Mouse (Mus musculus) gonadal fat pad, adult 2 months (tissue): ENCODE measurements around the gene Npl. TPM values are rescaled to one million over a fixed set of nuclear protein-coding genes. Genes with fewer than 3 reads are reported as not detected.

Source experiments
- DNase-seq: peaks from one replicate; pipeline ENCODE4 v3.0.0-alpha.2; 2012; ENCODE audit warnings: low read depth
- polyA plus RNA-seq: library from polyadenylated mRNA; depleted of rRNA; stranded (reverse); fragments of >200 nt; gene quantifications from 2 replicates; pipeline ENCODE4 v1.2.3, GENCODE M21; 2012; rRNA removed

The Npl gene
- polyA plus RNA-seq: 13.2 and 19.9 TPM in 2 replicates

DNA sequence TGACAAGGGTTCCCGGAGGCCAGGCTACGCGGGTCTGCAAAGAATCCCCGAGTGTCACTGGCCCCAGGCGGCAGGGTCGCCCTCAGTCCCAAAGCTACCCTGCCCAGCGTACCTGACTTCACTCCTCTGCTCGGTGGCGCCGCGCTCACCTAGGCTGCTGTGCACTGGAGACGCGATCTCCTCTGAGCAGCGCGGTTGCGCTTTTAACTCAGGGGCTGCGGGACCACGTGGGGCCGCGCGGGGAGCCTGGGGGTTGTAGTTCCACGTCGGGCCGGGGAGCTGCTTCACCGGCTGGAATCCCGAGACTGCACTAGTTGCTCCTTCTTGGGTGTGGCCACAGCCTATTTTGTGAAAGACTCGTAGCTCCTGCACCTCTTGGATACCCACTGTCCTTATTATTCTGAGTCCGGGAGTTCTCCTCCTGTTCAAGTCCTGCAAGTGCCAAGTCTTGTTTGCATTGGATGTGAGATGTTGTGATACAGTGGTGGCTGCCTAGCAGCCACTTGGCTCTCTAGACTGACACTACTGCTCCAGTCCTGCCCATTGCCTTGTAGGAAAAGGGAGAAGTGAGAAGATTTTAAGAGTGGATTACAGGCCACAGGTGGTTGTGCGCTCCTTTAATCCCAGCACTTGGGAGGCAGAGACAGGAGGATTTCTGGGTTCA, at the start of gene Npl:
Gene Npl (minus strand): TSS at position 510 of the 664 bp plus-strand sequence.
- no peak for DNase-seq

- DNase-seq: no peak
Measured at GRCm38 (mm10) chr1:153599302-153600045, 49.6 kb upstream of the Npl start.

- DNase-seq: no peak
Measured at GRCm38 (mm10) chr1:153598773-153599172, 48.9 kb upstream of the Npl start.

GRCm38 (mm10) chr1:153593678-153594077, 43.8 kb upstream of the Npl start:
- DNase-seq: no peak

DNA sequence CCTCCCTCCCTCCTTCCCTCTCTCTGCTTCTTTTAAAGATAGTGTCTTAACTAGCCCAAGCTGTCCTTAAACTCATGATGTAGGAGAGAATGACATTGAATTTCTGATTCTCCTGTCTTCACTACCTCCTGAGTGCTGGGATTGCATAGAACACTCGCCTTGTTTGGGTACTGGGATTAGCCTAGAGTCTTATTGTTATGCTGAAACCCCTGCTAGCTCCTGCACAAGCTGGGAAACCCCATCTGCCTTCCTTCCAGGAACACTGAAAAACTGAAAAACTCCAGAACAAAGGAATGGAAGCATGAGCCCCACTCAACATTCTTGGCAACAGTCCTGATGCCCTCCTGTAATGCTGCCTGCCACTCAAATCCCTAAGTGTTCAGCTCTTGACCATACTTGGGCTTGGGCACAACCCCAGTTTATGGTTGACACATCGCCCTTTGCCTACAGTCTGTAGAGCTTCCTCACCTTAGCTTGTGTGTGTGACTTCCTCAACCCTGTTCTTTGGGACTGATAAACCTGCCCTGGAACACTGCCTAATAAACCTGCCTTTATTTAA, 40.4 kb upstream of the Npl start:
- DNase-seq: no peak

GRCm38 (mm10) chr1:153587956-153588355, 38.1 kb upstream of the Npl start:
- no peak for DNase-seq

DNA sequence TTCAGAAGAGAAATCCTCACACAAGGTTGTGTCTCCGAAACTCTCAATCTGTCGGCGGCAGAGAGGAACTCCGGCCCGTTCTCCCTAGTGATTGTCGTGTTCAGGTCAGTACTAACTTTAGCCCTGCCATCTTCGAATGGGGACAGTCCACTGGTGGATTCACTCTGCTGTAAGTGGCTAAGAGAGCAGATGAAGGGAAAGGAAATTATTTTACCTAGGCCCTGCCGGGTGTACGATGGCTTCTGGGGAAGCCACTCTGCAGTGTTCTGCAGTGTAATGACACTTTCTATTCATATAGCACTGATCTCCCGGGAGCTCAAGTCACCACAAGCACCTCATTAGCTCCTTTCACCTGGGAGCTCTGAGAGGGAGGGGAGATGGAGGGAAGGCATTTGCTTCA, 37.0 kb upstream of the Npl start:
- no peak for DNase-seq

DNA sequence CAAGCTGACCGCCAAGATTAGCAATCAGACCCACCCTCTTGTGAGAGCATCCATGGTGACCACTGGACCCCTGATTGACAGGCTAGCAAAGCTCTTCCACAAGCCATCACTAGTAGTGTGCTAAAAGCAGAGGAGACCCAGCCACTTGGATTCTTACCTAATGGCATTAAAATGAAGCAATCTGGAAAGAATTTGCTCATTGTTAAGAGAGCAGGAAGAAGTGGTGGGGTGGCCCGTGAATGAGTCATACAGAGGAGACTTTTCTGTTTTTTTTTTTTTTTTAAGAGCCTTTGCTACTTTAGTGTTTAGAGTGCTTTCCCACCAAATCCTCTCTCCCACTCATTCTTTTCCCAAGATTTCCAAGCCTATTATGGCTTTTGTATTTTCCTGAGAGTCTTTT, 35.9 kb upstream of the Npl start:
- no peak for DNase-seq

DNA sequence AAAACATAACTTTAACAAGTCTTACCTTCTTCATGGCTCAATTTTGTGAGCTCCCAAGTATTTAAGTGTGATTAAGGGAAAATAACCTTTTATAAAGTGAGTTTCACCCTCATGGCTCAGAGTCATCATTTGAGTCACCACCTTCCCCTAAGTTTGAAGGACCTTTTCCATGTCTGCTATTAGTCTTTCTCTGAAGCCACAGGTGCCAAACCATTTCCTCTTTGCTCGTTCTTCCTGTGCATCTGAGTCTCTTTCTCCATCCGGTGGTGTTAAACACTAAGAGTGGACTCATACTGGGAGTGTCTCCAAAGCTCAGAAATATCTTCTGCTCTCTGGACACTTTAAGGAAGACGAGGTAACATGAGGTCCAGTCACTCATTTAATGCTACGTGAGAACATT, 33.3 kb upstream of the Npl start:
- DNase-seq: no peak

- no peak for DNase-seq
Measured at GRCm38 (mm10) chr1:153574730-153575129, 24.9 kb upstream of the Npl start.

DNA sequence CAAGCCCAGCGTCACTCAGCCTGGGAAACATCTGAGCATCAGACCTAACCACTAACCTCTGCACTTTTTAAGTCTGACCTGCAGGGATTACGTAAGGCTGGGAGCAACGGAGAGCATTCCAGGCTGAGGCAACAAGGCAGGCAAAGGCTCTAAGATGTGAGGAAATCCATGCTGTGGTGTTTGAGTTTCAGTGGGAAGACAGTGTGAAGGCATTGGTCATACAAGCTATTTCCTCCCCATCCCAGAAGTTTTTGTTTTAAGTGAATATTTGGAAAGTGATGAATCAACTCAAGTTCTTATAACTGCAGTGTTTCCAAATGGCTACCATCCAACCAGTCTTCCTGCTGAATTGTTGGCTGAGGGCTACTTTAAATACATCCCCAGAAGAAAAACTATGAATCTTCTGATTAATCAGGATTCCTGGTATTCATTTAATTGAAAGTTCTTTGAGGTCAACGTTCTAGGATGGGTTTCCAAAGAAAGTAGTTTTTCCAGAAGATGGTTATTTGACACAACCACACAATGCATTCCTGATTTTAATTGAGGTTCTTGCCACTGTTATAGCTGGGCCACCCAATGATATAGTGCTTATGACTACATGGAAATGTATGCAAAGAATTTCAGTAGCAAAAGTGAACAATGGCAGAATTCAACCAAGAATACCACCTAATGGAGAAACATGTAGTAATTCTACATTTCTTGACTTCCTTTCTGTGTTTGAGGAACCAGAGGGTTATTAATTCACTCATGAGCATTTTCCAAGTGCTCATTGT, 22.6 kb upstream of the Npl start:
- DNase-seq: no peak

DNA sequence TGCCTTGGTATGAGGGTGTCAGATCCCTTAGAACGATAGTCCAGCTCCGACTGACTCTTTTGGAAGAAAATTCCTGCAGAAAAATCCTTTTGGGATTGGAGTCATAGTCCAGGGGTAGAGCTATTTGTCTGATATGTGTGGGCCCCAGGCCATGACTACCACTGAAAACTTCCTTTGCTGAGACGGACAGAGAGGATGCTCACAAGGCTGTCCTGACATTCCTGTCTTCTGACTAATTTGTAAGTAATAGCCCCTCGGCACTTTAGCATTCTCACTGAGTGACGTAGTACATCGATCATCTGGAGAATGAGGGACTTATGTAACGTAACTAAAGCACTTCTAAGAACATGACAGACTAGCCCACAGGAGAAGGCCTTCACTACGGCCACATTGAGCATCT, 15.9 kb upstream of the Npl start:
- no peak for DNase-seq

DNA sequence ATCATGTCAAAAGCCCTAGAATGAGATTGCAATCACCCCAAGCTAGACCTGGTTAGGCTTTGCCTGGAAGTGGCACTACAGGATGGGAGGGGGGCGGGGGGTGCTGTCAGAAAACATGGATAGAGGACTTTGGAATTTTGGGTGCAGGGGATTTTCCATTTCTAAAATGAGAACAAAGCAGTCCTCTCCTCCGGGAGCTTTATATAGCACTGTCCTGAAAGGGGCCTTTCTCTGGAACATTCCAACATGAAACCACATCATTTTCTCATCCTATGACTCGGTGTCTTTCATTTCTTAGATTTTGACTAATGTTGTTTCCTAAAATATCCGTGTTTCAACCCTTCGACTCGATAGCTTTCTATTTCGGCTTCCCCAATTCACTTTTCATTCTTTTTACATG, 14.9 kb upstream of the Npl start:
- DNase-seq: no peak

DNA sequence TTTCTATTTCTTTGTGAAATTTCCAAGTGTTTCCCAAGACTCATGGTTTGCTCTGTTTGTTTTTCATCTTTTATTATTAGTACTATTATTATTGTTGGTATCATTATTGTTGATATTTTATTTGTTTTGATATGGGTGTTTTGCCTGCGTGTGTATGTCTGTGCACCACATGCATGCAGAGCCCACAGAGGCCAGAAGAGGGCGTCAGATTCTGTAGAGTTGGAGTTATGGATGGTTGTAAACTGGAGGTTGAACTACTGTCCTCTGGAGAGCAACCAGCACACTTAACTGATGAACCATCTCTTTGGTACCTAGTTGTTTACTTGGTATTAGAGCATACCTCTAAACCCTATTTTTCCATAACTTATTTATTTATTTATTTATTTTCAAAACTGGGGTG, 13.8 kb upstream of the Npl start:
- no peak for DNase-seq

DNA sequence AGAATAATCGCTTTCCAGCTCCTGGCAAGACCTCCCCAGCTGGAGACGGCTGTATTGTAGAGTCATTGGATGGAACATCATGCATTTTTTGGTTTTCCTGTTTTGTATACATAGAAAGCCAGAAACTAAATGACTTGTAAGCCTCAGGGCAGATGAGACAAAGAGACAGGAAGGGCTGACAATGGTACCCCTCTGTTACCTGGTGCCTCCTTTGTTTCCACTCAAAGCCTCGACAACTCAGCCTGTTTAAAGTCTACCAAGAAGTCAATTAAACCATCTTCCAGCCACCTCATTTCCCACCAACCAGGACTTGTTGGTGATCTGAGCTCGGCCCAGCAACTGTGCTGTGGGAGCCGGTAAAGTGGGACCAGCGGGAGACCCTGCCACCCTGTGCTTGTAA, 11.0 kb upstream of the Npl start:
- no peak for DNase-seq

- no peak for DNase-seq
Measured at GRCm38 (mm10) chr1:153559701-153560100, 9.9 kb upstream of the Npl start.

GRCm38 (mm10) chr1:153559126-153559647, 9.3 kb upstream of the Npl start:
- no peak for DNase-seq

GRCm38 (mm10) chr1:153556896-153557295, 7.1 kb upstream of the Npl start:
- DNase-seq: no peak

DNA sequence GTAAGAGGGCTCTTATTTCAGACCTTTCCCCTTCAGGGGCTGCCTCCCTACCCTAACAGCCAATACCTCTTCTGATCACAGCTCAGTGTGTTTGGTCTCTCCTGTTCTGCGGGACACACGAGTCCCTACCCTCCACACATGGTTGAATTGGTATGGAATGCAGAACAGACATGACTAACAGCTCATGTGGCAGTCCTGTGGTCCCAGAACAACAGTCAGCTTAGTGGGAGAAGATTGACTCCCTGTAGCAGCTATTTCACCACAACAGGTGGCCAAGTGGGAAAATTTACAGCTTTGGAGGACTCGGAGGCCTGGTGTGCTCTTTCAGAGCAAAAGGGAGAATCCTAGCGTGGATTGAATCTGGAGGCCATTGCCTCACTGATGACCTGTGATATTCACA, 6.4 kb upstream of the Npl start:
- DNase-seq: no peak

GRCm38 (mm10) chr1:153550814-153551213, 969 bp upstream of the Npl start:
- no peak for DNase-seq

DNA sequence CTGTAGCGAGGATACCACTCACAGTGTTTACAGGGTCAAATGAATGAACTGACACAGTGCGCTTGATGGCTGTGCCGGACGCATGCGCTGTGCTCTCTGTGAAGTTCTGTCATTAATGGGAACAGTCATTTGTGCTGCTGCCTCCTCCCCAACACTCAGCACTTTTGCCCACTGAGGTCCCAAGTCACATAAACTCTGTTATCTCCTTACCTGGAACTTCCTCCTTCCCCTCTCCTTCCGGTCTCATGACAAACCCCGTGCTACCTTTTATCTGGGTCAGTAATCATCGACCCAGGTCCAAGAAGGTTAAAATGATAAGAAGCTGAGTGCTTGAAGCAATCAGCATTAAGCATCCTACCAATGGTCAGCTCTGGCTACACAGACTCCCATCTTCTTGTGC, 2.3 kb downstream of the Npl start:
- DNase-seq: no peak

DNA sequence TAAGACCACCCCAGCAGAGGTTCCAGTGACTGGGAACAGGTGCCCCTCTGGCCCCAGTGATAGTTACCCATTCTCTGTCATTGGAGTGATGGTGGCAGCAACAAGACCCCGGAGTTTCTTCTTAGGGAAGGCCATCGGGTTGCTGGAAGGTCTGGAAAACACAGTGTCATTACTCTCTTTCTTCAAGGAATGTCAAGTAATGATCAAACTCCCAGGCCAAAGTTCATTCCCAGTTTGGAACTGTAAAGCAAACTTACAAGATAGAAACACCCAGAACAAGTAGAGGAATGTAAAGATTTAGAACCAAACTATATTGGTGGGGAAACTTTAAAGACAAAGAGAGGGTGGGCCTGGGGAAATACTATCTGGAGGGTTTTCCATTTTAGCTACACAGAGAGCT, 4.6 kb downstream of the Npl start:
- no peak for DNase-seq
